Mouse (Mus musculus) layer of hippocampus, adult 18-20 months (tissue): ENCODE results near the gene Smim7. TPM values are rescaled to one million over a fixed set of nuclear protein-coding genes. Genes with fewer than 3 reads are reported as not detected.

Experiments used
- DNase-seq, 2 experiments: peaks; one replicate each; pipeline ENCODE4 v3.0.0; 2022; ENCODE audit warnings: low spot score in 2 of 2
- microRNA-seq, 2 experiments: library from miRNA; unstranded; fragments of <30 nt; microRNA quantifications; one replicate each; pipeline ENCODE4 v1.2.0; 2021
- total RNA-seq, 2 experiments: library from RNA; stranded (reverse); gene quantifications; 2 replicates each; pipeline ENCODE4 v1.2.3; 2021

The Smim7 gene
- total RNA-seq, 2 experiments from 2014 or later, result 99.8 to 103 TPM

DNA sequence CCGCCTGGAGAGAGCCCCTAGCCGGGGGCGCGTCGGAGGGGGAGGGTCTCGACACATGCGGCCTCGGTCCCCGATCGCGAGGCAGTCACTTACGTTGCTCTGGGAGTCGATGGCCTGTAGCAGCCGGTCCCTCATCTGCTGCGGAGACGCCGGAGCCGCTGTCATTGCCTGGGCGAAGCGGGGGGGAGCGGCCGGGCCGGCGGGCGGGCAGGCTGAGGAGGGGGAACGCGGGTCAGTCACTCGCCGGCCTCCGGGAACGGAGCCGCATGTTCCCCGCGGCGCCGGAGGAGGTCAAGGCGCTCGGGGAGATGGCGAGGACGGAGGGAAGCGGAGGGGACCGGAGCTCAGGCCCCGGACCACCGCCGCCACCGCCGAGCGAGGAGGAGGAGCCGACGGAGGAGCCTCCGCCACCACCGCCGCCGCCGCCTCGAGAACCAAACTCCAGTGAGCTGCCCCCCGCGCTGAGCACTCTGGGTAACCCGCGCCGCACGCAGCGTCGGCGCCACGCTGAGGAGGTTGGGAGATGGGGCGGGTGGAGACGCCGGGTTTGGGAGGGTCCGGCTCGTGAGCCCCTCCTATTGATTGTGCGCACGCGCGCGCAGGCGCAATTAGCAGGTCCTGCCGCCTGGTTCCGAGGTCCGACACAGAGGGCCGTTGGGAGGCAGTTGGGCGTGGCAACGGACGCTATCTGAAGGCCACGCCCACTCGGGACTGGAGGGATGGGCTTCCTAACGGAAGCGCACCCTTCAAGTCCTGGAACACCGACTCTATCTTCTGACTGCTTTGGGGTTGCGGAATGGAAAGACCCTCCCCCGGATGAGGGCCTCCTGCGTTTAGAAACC lies 22.9 kb downstream of the Smim7 start, which contains the start of gene Med26:
Gene Med26 (minus strand): TSS at position 469 of the 842 bp plus-strand sequence.
- DNase-seq, result peak; percentile 98 to 99

DNA sequence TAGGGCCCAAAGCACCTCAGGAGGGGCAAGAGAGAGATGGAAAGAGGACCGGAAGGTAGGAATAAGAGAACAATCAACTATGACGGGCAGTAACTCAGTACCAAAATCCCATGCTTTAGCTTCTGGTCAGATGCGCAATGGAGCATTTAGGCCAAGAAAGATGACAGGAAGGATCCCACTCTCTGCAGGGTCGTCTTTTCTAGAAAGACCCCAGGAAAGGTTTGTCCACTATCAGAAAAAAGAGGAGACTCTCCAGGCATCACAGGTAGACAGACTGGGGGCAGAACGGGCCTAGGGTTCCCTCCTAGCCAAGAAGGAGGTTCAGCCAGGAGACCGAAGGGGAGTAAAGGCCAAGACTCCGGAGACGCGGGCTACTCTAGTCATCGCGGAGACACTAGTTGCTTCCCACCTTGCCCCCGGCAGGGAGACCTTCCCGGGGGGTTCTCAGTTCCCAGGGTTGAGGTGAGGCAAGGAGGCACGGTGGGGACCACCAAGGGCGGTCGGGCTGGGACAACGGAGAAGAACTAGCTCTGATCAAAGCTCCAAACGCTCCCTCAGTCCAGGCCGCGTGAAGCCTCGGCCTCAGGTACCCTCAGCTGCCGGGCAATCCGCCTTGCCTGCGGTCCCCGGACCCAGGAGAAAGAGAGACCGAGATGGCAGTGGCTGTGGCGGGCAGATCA lies 23.6 kb downstream of the Smim7 start:
- no peak for DNase-seq

DNA sequence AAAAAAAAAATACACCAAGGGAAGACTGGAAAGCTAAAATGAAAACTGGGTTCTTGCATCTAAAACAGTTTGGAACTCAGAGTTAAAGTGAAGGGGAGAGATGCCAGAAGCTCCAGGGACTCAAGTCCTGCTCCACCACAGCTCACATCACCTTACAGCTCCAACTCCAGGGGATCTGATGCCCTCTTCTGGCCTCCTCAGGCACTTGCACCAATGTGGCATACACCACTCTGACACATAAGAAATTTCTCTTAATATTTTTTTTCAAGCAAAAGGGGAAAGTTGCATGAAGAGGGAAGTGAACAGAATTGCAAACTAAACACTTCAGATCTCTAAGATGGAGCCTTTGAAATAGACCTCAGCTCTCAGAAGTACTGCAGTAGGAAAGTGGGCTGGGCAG lies 31.7 kb downstream of the Smim7 start:
- no peak for DNase-seq

DNA sequence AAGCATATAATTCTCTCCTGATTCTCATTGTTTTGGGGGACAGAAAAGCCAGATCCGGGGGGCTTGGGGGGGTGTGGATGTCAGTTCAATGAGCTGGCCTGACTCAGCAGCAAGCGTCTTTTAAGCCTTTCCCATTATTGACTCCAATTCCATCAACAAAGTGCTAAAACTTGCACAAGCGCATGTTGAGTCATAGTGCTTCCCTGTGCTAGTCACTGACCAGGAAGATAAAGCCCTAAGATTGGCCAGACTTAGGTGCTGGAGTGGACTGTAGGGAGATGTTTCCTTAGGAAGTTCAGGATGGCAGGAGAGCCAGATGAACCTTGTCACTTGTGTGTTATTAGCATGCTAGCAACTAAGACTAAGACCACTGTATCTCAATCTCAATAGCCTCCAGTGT lies 36.0 kb downstream of the Smim7 start:
- no peak for DNase-seq

- no peak for DNase-seq
These were observed 38.8 kb downstream of the Smim7 start for GRCm38 (mm10) chr8:72532103-72532502.

DNA sequence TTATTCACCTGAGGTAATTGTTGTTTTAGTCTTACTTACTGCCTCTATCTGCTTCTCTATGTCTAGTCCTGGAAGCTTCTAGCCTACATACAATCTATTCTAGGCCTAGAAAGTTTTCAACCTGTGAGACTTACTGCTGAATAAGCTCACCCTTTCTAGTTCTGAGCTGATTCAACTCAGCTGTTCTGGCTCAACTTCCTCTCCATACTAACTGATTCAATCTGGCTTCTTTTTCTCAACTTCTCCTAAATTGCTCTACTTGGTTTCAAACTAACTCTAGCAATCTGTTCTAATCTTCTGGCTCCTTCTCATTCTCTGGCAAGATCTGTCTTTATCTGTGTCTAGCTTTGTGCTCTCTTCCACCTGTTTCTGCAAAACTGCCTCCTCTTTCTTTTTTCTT lies 49.0 kb downstream of the Smim7 start:
- no peak for DNase-seq

- DNase-seq, result no peak
These were observed 53.4 kb downstream of the Smim7 start for GRCm38 (mm10) chr8:72517421-72517988.

Small RNA genes within 50 kb of the gene (microRNA-seq; reads per million reads assigned to microRNA genes)
- gene Gm28019, result 0 reads per million in 2 experiments

Other genes with a start within 250 kb of the Smim7 start
- gene Eps15l1, start 149.6 kb downstream of the Smim7 start, total RNA-seq, result 10 to 100 TPM; 60.6 to 67.8 TPM
- gene Calr3, start 127.2 kb downstream of the Smim7 start, total RNA-seq, result 1 to 10 TPM in 1 of 2 experiments, under 1 TPM in 1; 0.84 to 1.5 TPM
- 10 to 100 TPM in 1 of 2 experiments, 1 to 10 TPM in 1; 9.7 to 10.1 TPM for gene 1700030K09Rik, start 127.2 kb downstream of the Smim7 start, total RNA-seq
- 10 to 100 TPM; 76.7 to 79.4 TPM for gene Cherp, start 95.9 kb downstream of the Smim7 start, total RNA-seq
- gene Slc35e1, start 78.5 kb downstream of the Smim7 start, total RNA-seq, result 10 to 100 TPM; 47.2 to 48.9 TPM
- 10 to 100 TPM; 10.3 to 10.5 TPM for gene Med26, start 22.8 kb downstream of the Smim7 start, total RNA-seq
- gene Tmem38a, start 967 bp upstream of the Smim7 start, total RNA-seq, result 100 to 1,000 TPM; 109 to 115 TPM
- 10 to 100 TPM; 46.6 to 49.0 TPM for gene Nwd1, start 75.6 kb upstream of the Smim7 start, total RNA-seq
- 100 to 1,000 TPM; 154 to 174 TPM for gene Sin3b, start 152.2 kb upstream of the Smim7 start, total RNA-seq
- gene F2rl3, start 190.8 kb upstream of the Smim7 start, total RNA-seq, result under 1 TPM in 1 of 2 experiments, not detected in 1; 0.28 TPM